Mouse (Mus musculus) midbrain, embryonic 16.5 days (tissue): ENCODE measurements around the gene Ntsr1. TPM values are rescaled to one million over a fixed set of nuclear protein-coding genes. Genes with fewer than 3 reads are reported as not detected.
A peak's percentile ranks its signal among the peaks of the same experiment; 100 is the strongest.

Experiments used
- ATAC-seq: fragments of 200-750 bp; cut with Nextera tagmentation; 2 replicates; pipeline ENCODE4 v1.8.0; 2017; ENCODE audit warnings: moderate TSS enrichment
- H3K27ac ChIP-seq: fragments of 300-500 bp; sonication (generic); 2 replicates; pipeline ENCODE4 v1.5.1; 2014; ENCODE audit warnings: mild to moderate bottlenecking, low read length, mixed read lengths
- H3K27me3 ChIP-seq: fragments of 300-500 bp; sonication (generic); 2 replicates; pipeline ENCODE4 v1.6.1; 2014; ENCODE audit warnings: low read depth, low read length, mixed read lengths; ENCODE audit not compliant: control insufficient read depth, insufficient read depth
- H3K36me3 ChIP-seq: fragments of 300-500 bp; sonication (generic); 2 replicates; pipeline ENCODE4 v1.6.1; 2014; ENCODE audit warnings: mild to moderate bottlenecking, low read length, moderate library complexity, mixed read lengths; ENCODE audit not compliant: control insufficient read depth, insufficient read depth
- H3K4me1 ChIP-seq: fragments of 300-500 bp; sonication (generic); 2 replicates; pipeline ENCODE4 v1.6.1; 2014; ENCODE audit warnings: mild to moderate bottlenecking, low read length, mixed read lengths; ENCODE audit not compliant: control insufficient read depth, insufficient read depth
- H3K4me2 ChIP-seq: fragments of 300-500 bp; sonication (generic); 2 replicates; pipeline ENCODE4 v1.6.1; 2014; ENCODE audit warnings: mild to moderate bottlenecking, low read length, mixed read lengths
- H3K4me3 ChIP-seq: fragments of 300-500 bp; sonication (generic); 2 replicates; pipeline ENCODE4 v1.5.1; 2014; ENCODE audit warnings: low read depth, mild to moderate bottlenecking, low read length, moderate library complexity, mixed read lengths
- H3K9ac ChIP-seq: fragments of 300-500 bp; sonication (generic); 2 replicates; pipeline ENCODE4 v1.6.1; 2014; ENCODE audit warnings: low read depth, low read length, mixed read lengths
- H3K9me3 ChIP-seq: fragments of 300-500 bp; sonication (generic); replicated peaks from 2 replicates; pipeline ENCODE4 v1.6.1; 2014; ENCODE audit warnings: mild to moderate bottlenecking, low read length, mixed read lengths; ENCODE audit not compliant: control insufficient read depth, poor library complexity, severe bottlenecking
- WGBS: fragments of 180-500 bp; shearing (Covaris S2); extraction: QIAGEN DNeasy Blood & Tissue Kit; methylation state at CpG from one replicate; pipeline ENCODE4 v1.1.7; 2014; 5-methylcytosine and 5-hydroxymethylcytosine counted together
- polyA plus RNA-seq: library from polyadenylated mRNA; unstranded; fragments of >200 nt; fragmentation: Nextera tagmentation; extraction: Ambion mirVana; gene quantifications from 2 replicates; pipeline ENCODE4 v1.2.1, GENCODE M21; 2015

Ntsr1 gene
- polyA plus RNA-seq, 1 experiment from 2014 or later = 3.3 TPM

DNA sequence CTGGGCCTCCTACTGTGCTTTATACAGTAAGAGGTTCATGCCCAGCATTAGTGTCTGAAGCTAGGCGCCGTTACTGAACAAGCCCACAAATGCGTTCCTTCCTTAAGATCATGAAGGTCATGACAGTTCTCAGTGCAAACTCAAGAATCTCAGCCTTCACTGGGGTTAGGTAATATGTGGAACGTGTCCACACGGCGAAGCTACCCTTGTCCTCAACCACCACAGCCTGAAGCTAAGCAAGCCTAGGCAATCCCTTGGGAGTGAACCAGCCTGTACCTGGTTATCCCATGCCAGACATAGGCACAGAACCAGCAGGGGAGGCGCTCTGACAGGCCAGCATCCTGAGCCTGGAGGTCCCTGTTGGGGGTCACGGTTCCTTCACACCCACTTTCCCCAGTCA, 30.9 kb upstream of the Ntsr1 start:
- Histone ChIP-seq H3K27ac (no peak overlapping the region), H3K9ac (no peak overlapping the region), H3K4me3 (no peak overlapping the region), H3K9me3 (no peaks in the 10 kb centered on the region), H3K4me1 (no peaks in the 10 kb centered on the region), H3K27me3 (no peaks in the 10 kb centered on the region), H3K36me3 (no peaks in the 10 kb centered on the region), H3K4me2 (no peak overlapping the region)
- WGBS = 93% methylated on average over 8 of the region's 8 CpGs
- no peak for ATAC-seq

DNA sequence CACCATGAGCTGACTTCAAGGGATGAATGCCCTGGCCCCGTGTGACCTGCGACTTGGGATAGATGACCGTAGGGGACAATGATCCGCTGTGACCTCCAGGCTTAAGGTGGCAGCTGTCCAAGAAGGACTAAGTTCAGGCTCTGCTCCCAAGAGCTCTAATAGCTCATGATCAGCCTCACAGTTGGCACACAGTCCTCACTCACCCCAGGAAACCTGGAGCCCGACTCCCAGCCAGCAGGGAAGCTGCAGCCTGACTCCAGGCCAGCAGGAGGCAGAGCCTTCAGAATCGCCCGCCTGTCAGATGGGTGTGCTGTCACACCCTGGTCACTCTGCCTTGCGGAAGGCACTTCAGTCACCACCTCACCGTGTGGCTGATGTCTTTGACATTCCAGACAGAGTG, 30.0 kb upstream of the Ntsr1 start:
- no peak overlapping the region for H3K4me3 ChIP-seq
- H3K36me3 ChIP-seq = no peaks in the 10 kb centered on the region
- WGBS = 74% methylated on average over 9 of the region's 9 CpGs
- no peak overlapping the region for H3K9ac ChIP-seq
- H3K4me2 ChIP-seq = no peak overlapping the region
- no peaks in the 10 kb centered on the region for H3K4me1 ChIP-seq
- ATAC-seq = no peak
- no peaks in the 10 kb centered on the region for H3K27me3 ChIP-seq
- H3K27ac ChIP-seq = no peak overlapping the region
- H3K9me3 ChIP-seq = no peaks in the 10 kb centered on the region

DNA sequence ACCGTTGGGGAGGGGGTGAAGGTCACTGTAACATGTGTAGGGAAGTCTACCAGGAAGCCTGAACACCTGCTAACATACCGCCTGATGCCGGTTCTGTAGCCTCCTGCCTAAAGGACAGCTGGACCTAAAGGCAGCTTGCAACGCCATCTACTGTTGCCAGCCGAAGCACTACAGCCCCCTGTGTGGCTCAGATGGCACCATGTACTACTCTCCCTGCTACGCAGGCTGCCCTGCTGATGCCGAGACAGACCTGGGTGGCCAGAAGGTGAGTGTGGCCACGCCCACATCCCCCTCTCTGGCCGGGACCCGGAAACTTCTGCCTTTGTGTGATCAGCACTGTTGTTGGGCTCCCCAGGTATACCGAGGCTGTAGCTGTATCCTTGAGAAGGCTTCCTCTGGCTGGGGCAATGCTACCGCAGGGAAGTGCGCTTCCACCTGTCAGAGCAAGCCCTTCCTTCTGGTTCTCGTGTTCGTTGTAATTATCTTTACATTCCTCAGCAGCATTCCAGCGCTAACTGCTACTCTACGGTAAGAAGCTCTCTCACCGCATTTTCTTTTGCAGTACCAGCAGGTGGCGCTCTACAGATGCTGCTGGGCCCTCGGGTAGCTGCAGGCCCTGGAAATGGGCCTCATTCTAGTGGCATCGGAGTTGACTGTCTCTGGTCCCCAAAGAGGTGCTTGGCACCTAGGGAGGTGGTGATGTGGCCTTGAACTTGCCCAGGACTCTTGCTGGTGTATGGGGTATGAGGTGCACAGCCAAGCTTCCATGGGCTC, 27.3 kb upstream of the Ntsr1 start:
- Histone ChIP-seq H3K27me3 (no peaks in the 10 kb centered on the region), H3K9me3 (no peaks in the 10 kb centered on the region), H3K4me2 (no peak overlapping the region), H3K27ac (no peak overlapping the region), H3K4me3 (no peak overlapping the region), H3K4me1 (no peaks in the 10 kb centered on the region), H3K36me3 (no peaks in the 10 kb centered on the region), H3K9ac (no peak overlapping the region)
- 5% methylated on average over 21 of the region's 21 CpGs for WGBS
- ATAC-seq = peak; percentile 57

DNA sequence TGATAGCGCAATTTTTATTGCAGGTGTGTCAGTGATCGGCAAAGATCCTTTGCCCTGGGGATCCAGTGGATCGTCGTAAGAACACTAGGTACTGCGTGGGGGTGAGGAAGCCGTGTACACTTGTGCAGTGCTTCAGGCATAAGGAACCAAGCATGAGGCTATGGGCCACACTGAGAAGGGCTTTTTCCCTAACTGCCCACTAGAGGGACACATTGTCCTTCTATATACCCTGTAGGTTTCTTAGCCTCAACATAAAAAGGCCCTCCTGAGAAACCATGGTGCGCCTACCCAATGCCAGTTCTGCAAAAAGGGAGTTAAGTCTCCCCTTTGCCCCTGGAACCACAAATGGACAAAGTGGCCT, 26.7 kb upstream of the Ntsr1 start:
- Histone ChIP-seq H3K4me3 (no peak overlapping the region), H3K9ac (no peak overlapping the region), H3K4me2 (no peak overlapping the region), H3K27ac (no peak overlapping the region), H3K4me1 (no peaks in the 10 kb centered on the region), H3K36me3 (no peaks in the 10 kb centered on the region), H3K27me3 (no peaks in the 10 kb centered on the region), H3K9me3 (no peaks in the 10 kb centered on the region)
- ATAC-seq = peak; percentile 80
- 33% methylated on average over 7 of the region's 7 CpGs for WGBS

DNA sequence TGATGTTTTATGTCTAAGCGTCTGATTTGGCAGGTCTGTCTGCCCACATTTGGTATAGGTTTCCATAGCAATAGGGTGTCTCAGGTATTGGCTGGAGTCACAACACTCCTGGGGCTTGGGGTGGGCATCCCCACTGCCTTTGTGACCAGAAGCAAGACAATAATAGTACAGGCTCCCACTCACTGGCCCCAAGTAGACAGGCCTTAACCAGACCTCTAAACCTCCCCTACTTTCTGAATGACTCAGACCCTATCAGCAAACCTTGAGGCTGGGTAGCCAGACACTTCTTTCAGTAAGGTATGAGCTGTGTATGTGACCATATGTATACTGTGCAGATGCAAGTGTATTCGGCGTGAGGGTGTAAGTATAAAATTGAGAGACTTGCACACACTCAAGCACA, 24.9 kb upstream of the Ntsr1 start:
- no peak for ATAC-seq
- WGBS = 90% methylated on average over 3 of the region's 3 CpGs
- no peak overlapping the region for H3K9ac ChIP-seq

DNA sequence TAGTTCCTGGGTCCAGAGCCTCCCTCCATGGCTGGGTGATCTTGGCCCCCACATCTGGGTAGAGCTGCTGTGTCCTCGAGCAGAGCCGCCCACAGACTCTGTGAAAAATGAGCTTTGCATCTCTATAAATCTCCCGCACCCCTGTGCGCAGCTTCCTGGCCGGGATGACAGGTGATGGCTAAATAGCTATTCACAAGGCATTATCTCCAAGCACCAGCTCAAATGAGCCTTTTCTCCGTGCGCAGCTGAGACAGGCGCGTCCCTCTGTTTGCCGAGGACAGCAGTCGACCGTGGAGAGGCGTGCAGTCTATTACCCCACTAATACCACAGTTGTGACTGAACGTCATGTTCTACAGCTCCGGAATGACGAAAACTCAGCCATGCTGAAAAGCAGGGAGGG, 17.5 kb upstream of the Ntsr1 start:
- peak; percentile 29; the same call in 1 of the 2 replicates for ATAC-seq
- Histone ChIP-seq H3K36me3 (no peaks in the 10 kb centered on the region), H3K27me3 (no peaks in the 10 kb centered on the region; the same call in 1 of the 2 replicates), H3K4me3 (no peak overlapping the region), H3K4me2 (peak overlapping the region; percentile 18), H3K4me1 (peaks cover 13% of the 10 kb centered on the region; the same call in 1 of the 2 replicates), H3K9me3 (no peaks in the 10 kb centered on the region), H3K9ac (0 out of 2 replicates have a peak overlapping the region, but pooled peaks have one; percentile 16), H3K27ac (no peak overlapping the region)
- WGBS = 2% methylated on average over 16 of the region's 16 CpGs

More for the DNA sequence above, 24.9 kb upstream of the Ntsr1 start:
- H3K27ac ChIP-seq = no peak overlapping the region
- H3K4me1 ChIP-seq = no peaks in the 10 kb centered on the region
- H3K9me3 ChIP-seq = no peaks in the 10 kb centered on the region
- H3K27me3 ChIP-seq = no peaks in the 10 kb centered on the region
- no peaks in the 10 kb centered on the region for H3K36me3 ChIP-seq
- no peak overlapping the region for H3K4me2 ChIP-seq
- H3K4me3 ChIP-seq = no peak overlapping the region

DNA sequence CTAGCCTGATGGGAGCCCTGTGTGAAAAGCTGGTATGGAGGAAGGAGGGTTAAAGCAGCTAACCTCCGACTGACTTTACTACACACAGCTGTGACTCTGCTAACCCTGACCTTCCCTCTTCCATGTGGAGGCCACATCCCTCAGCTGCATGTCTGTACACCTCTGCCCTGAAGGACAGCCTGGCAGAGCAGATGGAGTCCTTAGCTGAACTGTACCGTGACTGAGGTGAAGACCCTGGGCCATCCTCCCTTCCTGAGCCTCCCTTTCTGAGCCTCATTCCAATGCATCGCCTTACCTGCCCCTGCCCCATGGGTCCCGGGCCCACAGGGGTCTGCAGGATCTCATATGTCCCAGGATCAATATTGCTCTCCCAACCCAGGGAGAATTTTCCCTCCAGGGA, 14.9 kb upstream of the Ntsr1 start:
- Histone ChIP-seq H3K4me2 (no peak overlapping the region), H3K4me3 (no peak overlapping the region), H3K4me1 (peaks cover 24% of the 10 kb centered on the region), H3K27me3 (no peaks in the 10 kb centered on the region; the same call in 1 of the 2 replicates), H3K36me3 (no peaks in the 10 kb centered on the region), H3K27ac (no peak overlapping the region), H3K9ac (no peak overlapping the region), H3K9me3 (no peaks in the 10 kb centered on the region)
- 48% methylated on average over 4 of the region's 4 CpGs for WGBS
- ATAC-seq = no peak

DNA sequence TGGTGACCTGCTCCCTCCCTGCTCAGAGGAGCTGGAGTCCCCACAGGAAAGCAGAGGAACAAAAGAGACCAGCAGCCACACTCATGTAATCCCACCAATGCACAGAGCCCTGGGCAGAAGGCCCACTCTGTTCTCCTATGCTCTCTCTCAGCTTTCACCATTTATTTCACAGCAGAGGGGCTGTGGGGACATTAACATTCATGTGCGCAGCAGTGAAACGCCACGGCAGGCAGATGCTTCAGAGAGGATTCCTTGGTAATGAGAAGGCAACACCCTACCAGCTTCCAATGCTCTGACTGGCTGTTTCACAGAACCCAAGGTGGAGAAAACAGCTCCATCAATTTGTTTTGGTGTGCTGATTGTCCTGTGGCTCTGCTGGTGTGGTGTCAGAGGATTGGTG, 14.5 kb upstream of the Ntsr1 start:
- Histone ChIP-seq H3K9me3 (no peaks in the 10 kb centered on the region), H3K4me3 (no peak overlapping the region), H3K4me1 (peaks cover 24% of the 10 kb centered on the region), H3K4me2 (no peak overlapping the region), H3K9ac (no peak overlapping the region), H3K27me3 (no peaks in the 10 kb centered on the region; the same call in 1 of the 2 replicates), H3K36me3 (no peaks in the 10 kb centered on the region), H3K27ac (peak overlapping the region; percentile 38; the same call in 1 of the 2 replicates)
- 12% methylated on average over 3 of the region's 3 CpGs for WGBS
- no peak for ATAC-seq

DNA sequence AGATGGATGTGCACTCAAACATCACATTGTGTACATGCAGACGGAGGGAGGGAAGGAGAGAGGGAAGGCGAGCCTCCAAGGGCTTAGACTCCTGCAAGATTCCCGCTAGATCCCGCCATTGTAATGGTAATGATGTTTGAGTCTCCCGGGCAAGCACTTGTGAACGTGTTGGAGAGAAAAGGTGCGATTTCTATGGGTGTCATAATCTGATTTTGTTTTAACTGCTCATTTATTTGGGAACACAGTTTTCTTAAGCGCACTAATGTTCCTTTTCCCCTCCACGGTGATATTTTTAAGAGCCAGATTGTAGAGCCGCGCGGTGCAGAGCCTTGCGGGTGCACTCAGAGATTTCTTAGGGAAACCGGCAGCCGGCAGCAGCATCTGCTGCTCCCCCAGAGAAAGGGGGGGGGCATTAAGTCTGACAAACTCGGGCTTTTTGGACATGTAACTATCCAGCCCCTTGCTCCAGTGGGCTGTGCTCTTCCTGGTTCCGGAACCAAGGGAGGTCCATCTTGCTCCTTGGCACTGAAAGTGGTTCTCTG, 11.5 kb upstream of the Ntsr1 start:
- H3K9ac ChIP-seq = peak overlapping the region; percentile 53
- H3K4me1 ChIP-seq = peaks cover 20% of the 10 kb centered on the region
- peak overlapping the region; percentile 8 for H3K4me3 ChIP-seq
- H3K27ac ChIP-seq = no peak overlapping the region
- peak overlapping the region; percentile 52 for H3K4me2 ChIP-seq
- H3K27me3 ChIP-seq = no peaks in the 10 kb centered on the region
- H3K36me3 ChIP-seq = no peaks in the 10 kb centered on the region
- 3% methylated on average over 17 of the region's 17 CpGs for WGBS
- H3K9me3 ChIP-seq = no peaks in the 10 kb centered on the region
- peak; percentile 33; the same call in 1 of the 2 replicates for ATAC-seq
